Mouse (Mus musculus): ENCODE data around the gene Dnaja4. TPM values are rescaled to one million over a fixed set of nuclear protein-coding genes. Genes with fewer than 3 reads are reported as not detected.

The Dnaja4 gene
- polyA plus RNA-seq, 1 experiment from 2014 or later = 3.7 TPM

DNA sequence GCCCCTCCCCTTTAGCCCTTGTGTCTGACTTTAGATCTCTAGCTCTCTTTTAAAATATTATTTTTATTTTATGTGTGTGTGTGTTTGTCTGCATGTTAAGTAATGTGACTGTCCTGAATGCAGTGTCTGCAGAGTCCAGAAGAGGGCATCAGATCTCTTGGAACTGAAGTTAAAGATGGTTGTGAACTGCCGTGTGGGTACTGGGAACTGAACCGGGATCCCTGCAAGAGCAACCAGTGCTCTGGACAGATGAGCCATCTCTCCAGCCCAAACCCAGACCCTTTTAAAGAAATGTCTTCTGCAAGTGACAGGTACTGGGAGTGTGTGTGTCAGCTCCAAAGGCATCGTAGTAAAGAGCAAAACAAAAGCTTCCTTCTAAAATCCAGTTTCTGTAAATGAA is 32.6 kb upstream of the Dnaja4 start:
- no peaks in the 10 kb centered on the region for H3K27me3 ChIP-seq (ENCODE audit: control insufficient read depth, insufficient read depth, low read length)
- H3K36me3 ChIP-seq (ENCODE audit: control insufficient read depth, insufficient read depth, low read length) = no peaks in the 10 kb centered on the region
- H3K4me3 ChIP-seq (ENCODE audit: low read depth, low read length) = no peak overlapping the region
- H3K4me1 ChIP-seq (ENCODE audit: control insufficient read depth, insufficient read depth, low read length) = peaks cover 9% of the 10 kb centered on the region; the same call in 1 of the 2 replicates
- WGBS = 93% methylated on average over 3 of the region's 3 CpGs
- no peaks in the 10 kb centered on the region for H3K9me3 ChIP-seq (ENCODE audit: control insufficient read depth, low read length)
- no peak overlapping the region for H3K27ac ChIP-seq (ENCODE audit: low read depth, low read length)
- DNase-seq (ENCODE audit: low spot score) = no peak
- ATAC-seq (ENCODE audit: insufficient read depth, low FRiP score, low TSS enrichment) = no peak
- H3K4me2 ChIP-seq (ENCODE audit: low read depth) = no peak overlapping the region
- no peak overlapping the region for H3K9ac ChIP-seq (ENCODE audit: low read length)

DNA sequence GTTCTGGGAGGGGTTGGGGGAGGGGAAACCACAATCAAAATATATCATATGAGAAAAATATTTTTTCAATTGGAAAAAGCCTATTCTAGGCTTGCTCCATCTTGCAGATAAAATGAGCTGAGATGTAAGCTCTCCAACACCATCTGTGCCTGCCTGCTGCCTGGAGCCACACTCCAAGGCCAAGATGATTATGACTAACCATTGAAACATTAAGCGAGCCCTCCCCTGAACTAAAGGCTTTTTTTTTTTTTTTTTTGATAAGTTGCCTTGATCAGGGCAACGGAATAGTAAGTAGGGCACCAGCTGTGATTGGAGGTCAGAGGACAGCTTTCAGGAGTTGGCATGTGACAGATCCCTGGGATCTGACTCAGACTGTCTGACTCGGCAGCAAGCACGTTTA is 30.2 kb upstream of the Dnaja4 start:
- Histone ChIP-seq H3K4me3 (ENCODE audit: low read depth, low read length) (no peak overlapping the region), H3K9ac (ENCODE audit: low read length) (no peak overlapping the region), H3K4me2 (ENCODE audit: low read depth) (no peak overlapping the region), H3K9me3 (ENCODE audit: control insufficient read depth, low read length) (no peaks in the 10 kb centered on the region), H3K36me3 (ENCODE audit: control insufficient read depth, insufficient read depth, low read length) (no peaks in the 10 kb centered on the region), H3K27ac (ENCODE audit: low read depth, low read length) (no peak overlapping the region), H3K4me1 (ENCODE audit: control insufficient read depth, insufficient read depth, low read length) (no peaks in the 10 kb centered on the region), H3K27me3 (ENCODE audit: control insufficient read depth, insufficient read depth, low read length) (no peaks in the 10 kb centered on the region)
- DNase-seq (ENCODE audit: low spot score) (no peak), ATAC-seq (ENCODE audit: insufficient read depth, low FRiP score, low TSS enrichment) (no peak)
- WGBS = 70% methylated on average over 4 of the region's 4 CpGs

DNA sequence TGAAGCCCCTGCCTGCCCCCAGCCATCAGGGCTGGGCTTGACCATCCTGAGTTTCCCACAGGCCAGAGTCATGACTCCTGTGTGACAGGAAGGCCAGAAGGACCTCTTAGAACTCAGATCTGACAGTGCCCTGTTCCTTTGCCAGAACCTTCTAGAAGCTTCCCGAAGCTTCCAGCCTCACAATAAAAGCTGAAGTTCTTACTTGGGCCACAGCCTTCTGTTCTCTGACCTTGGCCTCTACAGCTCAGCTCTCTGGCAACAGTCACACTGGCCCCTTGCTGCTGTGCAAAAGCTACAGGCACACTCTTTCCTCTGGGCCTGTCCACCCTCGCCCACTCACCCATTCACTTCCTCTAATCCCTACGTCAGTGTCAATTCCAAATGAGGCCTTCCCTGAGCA is 26.7 kb upstream of the Dnaja4 start:
- 90% methylated on average over 3 of the region's 3 CpGs for WGBS
- H3K27me3 ChIP-seq (ENCODE audit: control insufficient read depth, insufficient read depth, low read length) = no peaks in the 10 kb centered on the region
- no peak for ATAC-seq (ENCODE audit: insufficient read depth, low FRiP score, low TSS enrichment)
- H3K4me1 ChIP-seq (ENCODE audit: control insufficient read depth, insufficient read depth, low read length) = no peaks in the 10 kb centered on the region
- H3K9me3 ChIP-seq (ENCODE audit: control insufficient read depth, low read length) = no peaks in the 10 kb centered on the region
- no peak overlapping the region for H3K27ac ChIP-seq (ENCODE audit: low read depth, low read length)
- no peak overlapping the region for H3K4me3 ChIP-seq (ENCODE audit: low read depth, low read length)
- H3K4me2 ChIP-seq (ENCODE audit: low read depth) = no peak overlapping the region
- no peak for DNase-seq (ENCODE audit: low spot score)
- no peaks in the 10 kb centered on the region for H3K36me3 ChIP-seq (ENCODE audit: control insufficient read depth, insufficient read depth, low read length)
- H3K9ac ChIP-seq (ENCODE audit: low read length) = no peak overlapping the region

DNA sequence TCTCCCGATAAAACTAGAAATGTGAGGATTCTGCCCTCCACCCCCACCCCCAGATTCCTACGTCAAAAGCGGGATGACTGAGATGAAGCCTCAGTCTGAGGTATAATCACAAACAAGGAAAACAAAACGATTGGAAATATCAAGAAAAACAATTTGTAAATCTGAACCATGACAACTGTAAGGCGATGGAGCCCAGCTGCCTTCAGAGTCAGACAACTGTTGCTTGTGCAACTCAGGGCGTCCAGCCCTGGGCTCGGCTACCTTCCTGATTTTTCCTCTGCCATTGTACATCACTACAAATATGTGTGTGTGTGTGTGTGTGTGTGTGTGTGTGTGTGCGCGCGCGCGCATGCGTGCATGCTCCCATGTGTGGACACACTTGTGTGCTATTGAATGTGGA is 24.8 kb upstream of the Dnaja4 start:
- no peak for ATAC-seq (ENCODE audit: insufficient read depth, low FRiP score, low TSS enrichment)
- H3K4me2 ChIP-seq (ENCODE audit: low read depth) = no peak overlapping the region
- no peak overlapping the region for H3K9ac ChIP-seq (ENCODE audit: low read length)
- no peaks in the 10 kb centered on the region for H3K36me3 ChIP-seq (ENCODE audit: control insufficient read depth, insufficient read depth, low read length)
- H3K27me3 ChIP-seq (ENCODE audit: control insufficient read depth, insufficient read depth, low read length) = no peaks in the 10 kb centered on the region
- WGBS = 89% methylated on average over 13 of the region's 13 CpGs
- DNase-seq (ENCODE audit: low spot score) = no peak
- no peaks in the 10 kb centered on the region for H3K9me3 ChIP-seq (ENCODE audit: control insufficient read depth, low read length)
- H3K4me1 ChIP-seq (ENCODE audit: control insufficient read depth, insufficient read depth, low read length) = no peaks in the 10 kb centered on the region
- no peak overlapping the region for H3K4me3 ChIP-seq (ENCODE audit: low read depth, low read length)
- H3K27ac ChIP-seq (ENCODE audit: low read depth, low read length) = no peak overlapping the region

DNA sequence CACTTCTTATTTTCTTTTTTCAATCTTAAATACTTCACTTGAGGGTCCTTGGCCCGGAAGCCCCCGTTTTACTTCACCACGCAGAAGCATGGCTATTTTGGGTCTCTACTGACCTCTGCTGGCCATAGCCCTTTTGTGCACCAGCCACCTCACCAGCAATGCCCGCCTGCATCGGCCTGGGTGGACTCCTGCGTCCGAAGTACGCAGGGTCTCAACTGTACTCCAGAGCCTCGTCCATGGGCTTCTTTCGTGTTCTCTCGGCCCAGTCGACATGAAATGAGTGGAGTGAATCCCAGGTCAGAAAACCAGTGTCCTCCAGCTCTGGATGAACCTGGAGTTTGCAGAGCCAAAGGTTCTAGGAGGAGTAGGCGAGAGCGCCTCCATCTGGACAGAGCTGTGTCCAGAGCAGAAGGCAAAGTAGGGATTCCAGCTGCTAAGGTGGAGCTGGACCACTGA is 22.1 kb upstream of the Dnaja4 start:
- WGBS = 3% methylated on average over 14 of the region's 14 CpGs
- Histone ChIP-seq H3K9me3 (ENCODE audit: control insufficient read depth, low read length) (no peaks in the 10 kb centered on the region), H3K27me3 (ENCODE audit: control insufficient read depth, insufficient read depth, low read length) (no peaks in the 10 kb centered on the region), H3K9ac (ENCODE audit: low read length) (0 out of 2 replicates have a peak overlapping the region, but pooled peaks have one; percentile 30), H3K4me3 (ENCODE audit: low read depth, low read length) (0 out of 2 replicates have a peak overlapping the region, but pooled peaks have one; percentile 24), H3K36me3 (ENCODE audit: control insufficient read depth, insufficient read depth, low read length) (no peaks in the 10 kb centered on the region), H3K4me1 (ENCODE audit: control insufficient read depth, insufficient read depth, low read length) (no peaks in the 10 kb centered on the region), H3K4me2 (ENCODE audit: low read depth) (peak overlapping the region; percentile 59), H3K27ac (ENCODE audit: low read depth, low read length) (no peak overlapping the region)
- DNase-seq (ENCODE audit: low spot score) (peak; percentile 88), ATAC-seq (ENCODE audit: insufficient read depth, low FRiP score, low TSS enrichment) (peak; percentile 68; the same call in 1 of the 2 replicates)

DNA sequence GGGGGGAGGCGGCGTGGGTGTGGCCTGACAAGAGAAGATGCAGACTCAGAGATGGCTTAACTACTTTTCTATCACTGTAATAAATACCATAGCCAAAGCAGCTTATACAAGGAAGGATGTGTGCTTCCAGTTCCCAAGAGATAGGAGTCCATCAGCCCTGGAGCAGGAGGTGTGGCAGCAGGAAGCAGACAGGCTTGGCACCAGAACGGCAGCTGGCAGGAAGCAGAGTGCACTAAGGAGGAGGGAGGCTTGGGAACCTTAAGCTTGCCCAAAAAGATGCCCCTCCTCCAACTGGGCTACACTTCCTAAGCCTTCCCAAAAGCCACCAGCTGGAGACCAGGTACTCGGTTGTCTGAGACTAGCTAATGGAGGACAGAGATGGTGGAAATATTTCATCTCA is 15.8 kb upstream of the Dnaja4 start:
- H3K27me3 ChIP-seq (ENCODE audit: control insufficient read depth, insufficient read depth, low read length) = no peaks in the 10 kb centered on the region
- no peak overlapping the region for H3K4me2 ChIP-seq (ENCODE audit: low read depth)
- whole genome bisulfite sequencing = 92% methylated on average over 4 of the region's 4 CpGs
- no peak for ATAC-seq (ENCODE audit: insufficient read depth, low FRiP score, low TSS enrichment)
- no peak overlapping the region for H3K4me3 ChIP-seq (ENCODE audit: low read depth, low read length)
- H3K4me1 ChIP-seq (ENCODE audit: control insufficient read depth, insufficient read depth, low read length) = no peaks in the 10 kb centered on the region
- H3K9me3 ChIP-seq (ENCODE audit: control insufficient read depth, low read length) = no peaks in the 10 kb centered on the region
- H3K36me3 ChIP-seq (ENCODE audit: control insufficient read depth, insufficient read depth, low read length) = no peaks in the 10 kb centered on the region
- H3K27ac ChIP-seq (ENCODE audit: low read depth, low read length) = no peak overlapping the region
- DNase-seq (ENCODE audit: low spot score) = no peak
- H3K9ac ChIP-seq (ENCODE audit: low read length) = no peak overlapping the region

DNA sequence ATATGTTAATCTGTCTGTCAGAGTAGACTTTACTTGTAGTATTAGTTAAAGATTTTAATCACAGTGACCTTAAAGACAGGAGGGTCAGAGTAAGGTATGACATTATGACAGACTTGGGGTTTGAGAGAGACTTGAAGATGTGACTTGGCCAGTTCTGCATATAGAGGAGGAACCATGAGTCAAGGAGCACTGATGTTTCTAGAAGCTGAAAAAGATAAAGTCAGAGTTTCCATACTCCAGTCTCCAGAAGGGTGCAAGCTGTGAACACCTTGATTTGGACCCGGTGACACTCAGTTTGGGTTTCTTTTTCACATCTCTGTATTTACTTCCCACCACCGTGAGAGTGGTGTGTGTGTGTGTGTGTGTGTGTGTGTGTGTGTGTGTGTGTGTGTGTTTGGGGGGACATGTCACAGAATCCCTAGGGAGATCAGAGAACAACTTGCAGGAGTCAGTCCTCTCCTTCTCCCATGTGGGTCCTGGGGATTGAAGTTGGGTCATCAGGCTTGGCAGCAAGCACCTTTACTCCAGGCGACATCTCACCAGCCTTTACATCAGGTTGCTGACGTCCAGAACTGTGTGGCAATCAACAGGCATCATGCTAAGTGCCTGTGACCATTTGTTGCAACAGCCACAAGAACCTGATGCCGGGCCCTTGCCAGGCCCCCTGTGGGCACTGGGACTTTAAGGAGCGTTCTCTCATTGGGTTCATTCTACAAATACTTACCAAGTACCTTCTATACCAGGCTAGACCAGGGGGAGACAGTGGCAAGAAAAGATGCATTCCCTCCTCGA is 14.7 kb upstream of the Dnaja4 start:
- 69% methylated on average over 7 of the region's 7 CpGs for WGBS
- Histone ChIP-seq H3K27ac (ENCODE audit: low read depth, low read length) (no peak overlapping the region), H3K4me3 (ENCODE audit: low read depth, low read length) (no peak overlapping the region), H3K9me3 (ENCODE audit: control insufficient read depth, low read length) (no peaks in the 10 kb centered on the region), H3K9ac (ENCODE audit: low read length) (no peak overlapping the region), H3K4me2 (ENCODE audit: low read depth) (no peak overlapping the region), H3K4me1 (ENCODE audit: control insufficient read depth, insufficient read depth, low read length) (no peaks in the 10 kb centered on the region), H3K27me3 (ENCODE audit: control insufficient read depth, insufficient read depth, low read length) (no peaks in the 10 kb centered on the region), H3K36me3 (ENCODE audit: control insufficient read depth, insufficient read depth, low read length) (no peaks in the 10 kb centered on the region)
- DNase-seq (ENCODE audit: low spot score) (no peak), ATAC-seq (ENCODE audit: insufficient read depth, low FRiP score, low TSS enrichment) (no peak)

DNA sequence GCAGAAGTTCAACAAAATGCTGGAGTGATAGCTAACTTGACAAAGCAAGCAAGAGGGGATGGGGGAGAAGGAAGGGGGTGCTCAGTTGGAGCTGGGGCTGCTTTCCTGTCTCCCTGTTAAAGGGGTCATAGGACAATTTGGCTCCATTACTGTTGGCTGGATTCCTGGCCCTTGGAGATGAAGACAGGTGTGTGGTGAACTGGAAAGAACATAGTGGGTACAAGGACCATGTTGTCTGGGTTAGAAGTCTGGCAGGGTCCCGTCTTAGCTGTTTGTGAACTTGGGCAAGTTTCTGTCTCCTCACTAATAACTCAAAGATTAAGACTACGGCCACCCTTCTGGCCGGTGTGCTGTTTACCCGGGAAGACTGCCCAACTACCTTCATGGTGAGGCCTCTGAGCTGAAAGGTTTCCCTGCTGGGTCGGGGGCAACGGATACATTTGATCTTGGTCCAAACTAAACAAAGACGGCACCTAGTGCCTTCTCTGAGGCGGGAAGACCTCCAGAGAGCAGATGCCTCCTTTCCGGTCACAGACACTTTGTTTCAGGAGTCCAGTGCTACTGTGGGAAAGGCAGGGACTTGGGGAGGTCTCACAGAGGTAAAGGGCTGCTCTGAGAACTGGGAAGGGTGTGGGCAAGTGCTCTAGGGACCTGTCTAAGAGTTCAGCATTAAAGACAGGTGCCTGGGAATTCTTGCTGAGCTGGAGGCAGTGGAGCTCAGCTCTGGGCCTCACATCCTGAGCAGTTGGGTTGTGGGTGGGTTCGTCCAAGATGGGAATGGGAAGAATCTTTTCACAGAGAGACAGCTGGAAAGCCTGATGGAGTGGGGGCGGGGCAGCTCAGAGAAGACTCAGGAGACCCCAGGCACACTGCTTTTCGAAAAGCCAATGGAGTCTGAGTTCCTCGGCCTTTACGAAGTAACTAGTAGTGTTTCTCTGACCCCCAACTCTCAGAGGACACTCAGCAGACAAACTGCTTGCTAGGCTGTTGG is 11.1 kb upstream of the Dnaja4 start:
- Histone ChIP-seq H3K4me1 (ENCODE audit: control insufficient read depth, insufficient read depth, low read length) (no peaks in the 10 kb centered on the region), H3K27me3 (ENCODE audit: control insufficient read depth, insufficient read depth, low read length) (no peaks in the 10 kb centered on the region), H3K27ac (ENCODE audit: low read depth, low read length) (no peak overlapping the region), H3K36me3 (ENCODE audit: control insufficient read depth, insufficient read depth, low read length) (no peaks in the 10 kb centered on the region), H3K9me3 (ENCODE audit: control insufficient read depth, low read length) (no peaks in the 10 kb centered on the region), H3K4me2 (ENCODE audit: low read depth) (no peak overlapping the region), H3K4me3 (ENCODE audit: low read depth, low read length) (no peak overlapping the region), H3K9ac (ENCODE audit: low read length) (no peak overlapping the region)
- DNase-seq (ENCODE audit: low spot score) = no peak
- WGBS = 59% methylated on average over 14 of the region's 14 CpGs
- no peak for ATAC-seq (ENCODE audit: insufficient read depth, low FRiP score, low TSS enrichment)
